Mouse (Mus musculus) urinary bladder, postnatal 36 days (tissue): Measurements from ENCODE around the gene Polr3h.

Source experiments
- DNase-seq, 2 experiments: peaks; one replicate each; pipeline ENCODE4 v3.0.0; 2022; ENCODE audit warnings: low spot score in 2 of 2, mixed read lengths in 1 of 2

The Polr3h gene

DNA sequence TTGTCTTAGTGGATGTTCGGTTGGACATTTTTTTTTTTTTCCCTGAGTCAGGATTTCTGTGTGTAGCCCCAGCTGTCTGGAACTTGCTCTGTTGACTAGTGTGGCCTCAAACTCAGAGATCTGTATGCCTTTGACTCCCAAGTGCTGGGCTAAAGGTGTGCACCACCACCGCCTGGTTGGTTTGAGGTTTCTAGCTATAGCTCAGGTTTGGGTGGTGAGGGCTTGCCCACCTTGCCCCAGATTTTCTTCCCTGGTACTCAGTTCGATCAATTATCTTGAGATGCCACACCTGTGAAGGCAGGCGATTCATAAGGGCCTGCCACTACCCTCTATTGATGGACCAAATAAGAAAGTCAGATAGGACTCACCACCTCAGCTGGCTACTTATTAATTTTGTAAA is 78.9 kb downstream of the Polr3h start:
- no peak for DNase-seq

DNA sequence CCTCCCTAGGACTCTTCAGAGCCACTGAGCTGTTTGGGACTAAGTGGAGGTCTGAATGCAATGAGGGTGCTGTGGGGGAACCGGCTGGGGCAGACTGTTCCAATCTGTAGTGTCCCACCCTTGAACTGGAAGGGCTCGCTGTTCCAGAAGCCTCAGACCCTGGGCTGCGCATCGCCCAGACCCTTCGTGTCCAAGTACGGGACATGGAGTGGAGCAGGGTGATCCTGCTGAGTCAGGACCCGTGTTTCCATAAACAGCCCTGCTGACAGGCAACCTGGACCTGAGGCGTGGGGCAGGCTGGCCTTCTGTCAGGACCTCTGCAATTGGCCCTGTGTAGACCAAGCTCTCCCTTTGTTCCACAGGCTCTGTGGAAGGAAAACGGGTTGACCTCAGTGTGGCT is 79.3 kb downstream of the Polr3h start:
- DNase-seq: no peak

DNA sequence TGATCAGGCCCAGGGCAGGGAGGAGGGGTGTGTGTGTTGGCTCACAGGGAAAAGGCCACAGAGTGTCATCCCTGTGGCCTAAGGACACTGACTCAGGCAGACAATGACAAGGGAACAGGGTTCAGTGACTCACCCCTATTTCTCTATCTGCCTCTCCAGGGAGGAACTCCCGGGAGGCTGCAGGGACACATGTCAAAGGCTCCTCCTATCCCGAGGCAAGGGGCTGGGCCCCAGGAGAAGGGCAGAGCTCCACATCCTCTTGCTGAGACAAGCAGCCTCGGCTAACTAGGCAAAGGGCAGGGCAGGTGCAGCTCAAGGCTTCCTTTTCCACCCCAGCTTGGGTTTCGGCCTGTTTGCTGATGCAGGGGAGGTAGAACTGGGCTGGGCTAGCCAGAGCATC is 80.3 kb downstream of the Polr3h start:
- peak; percentile 56 to 78 for DNase-seq

GRCm38 (mm10) chr15:81845033-81845625 is 80.9 kb downstream of the Polr3h start:
- no peak for DNase-seq

DNA sequence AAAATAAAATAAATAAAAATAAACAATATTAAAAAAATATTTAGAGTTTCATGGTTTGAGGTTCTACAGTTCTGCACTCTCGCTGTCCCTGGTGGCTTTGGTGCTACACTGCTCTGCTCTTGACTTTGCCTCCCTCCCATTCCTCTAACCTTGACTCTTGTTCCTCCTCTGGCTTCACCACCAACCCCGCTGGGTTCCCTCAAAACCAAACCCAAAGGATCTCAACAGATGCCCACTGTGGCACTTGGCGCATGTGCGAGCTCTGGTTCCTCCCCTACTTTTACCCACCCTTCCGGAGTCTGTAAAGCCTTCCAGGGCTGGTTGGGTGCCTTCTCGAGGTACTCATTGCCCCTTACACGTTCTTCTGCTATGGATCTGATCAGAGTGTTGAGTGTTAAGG is 83.8 kb downstream of the Polr3h start:
- DNase-seq: no peak

DNA sequence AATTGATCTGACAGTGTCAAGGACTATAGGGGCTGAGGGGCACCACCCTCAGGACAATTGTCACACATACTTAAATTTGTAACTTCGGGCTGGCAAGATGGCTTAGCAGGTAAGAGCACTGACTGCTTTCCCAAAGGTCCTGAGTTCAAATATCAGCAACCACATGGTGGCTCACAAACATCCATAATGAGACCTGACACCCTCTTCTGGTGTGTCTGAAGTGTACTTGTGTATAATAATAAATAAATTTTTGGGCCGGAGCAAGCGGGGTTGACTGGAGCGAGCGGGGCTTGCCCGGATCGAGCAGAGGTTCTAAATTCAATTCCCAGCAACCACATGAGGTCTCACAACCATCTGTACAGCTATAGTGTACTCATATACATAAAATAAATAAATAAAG is 85.7 kb downstream of the Polr3h start:
- no peak for DNase-seq

DNA sequence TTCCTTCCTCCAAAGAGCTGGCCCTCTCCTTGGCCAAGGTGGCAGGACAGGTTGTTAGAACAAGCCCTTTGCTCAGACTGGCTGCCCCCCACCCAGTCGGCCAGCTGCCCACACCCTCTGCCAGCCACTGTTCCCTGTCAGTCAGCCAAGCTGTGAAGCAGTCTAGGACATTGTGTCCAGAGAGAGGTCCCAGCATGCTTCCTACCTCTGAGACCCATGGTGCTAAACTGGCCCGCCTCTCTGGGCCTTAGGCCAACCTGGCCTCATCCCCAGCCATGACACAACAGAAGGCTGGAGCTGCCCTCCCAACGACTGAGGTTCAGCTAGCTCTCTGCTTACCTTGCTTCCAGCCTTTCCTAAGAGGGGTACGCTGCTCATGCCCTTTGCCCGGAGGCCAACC is 86.4 kb downstream of the Polr3h start:
- DNase-seq: peak; percentile 43 to 89

DNA sequence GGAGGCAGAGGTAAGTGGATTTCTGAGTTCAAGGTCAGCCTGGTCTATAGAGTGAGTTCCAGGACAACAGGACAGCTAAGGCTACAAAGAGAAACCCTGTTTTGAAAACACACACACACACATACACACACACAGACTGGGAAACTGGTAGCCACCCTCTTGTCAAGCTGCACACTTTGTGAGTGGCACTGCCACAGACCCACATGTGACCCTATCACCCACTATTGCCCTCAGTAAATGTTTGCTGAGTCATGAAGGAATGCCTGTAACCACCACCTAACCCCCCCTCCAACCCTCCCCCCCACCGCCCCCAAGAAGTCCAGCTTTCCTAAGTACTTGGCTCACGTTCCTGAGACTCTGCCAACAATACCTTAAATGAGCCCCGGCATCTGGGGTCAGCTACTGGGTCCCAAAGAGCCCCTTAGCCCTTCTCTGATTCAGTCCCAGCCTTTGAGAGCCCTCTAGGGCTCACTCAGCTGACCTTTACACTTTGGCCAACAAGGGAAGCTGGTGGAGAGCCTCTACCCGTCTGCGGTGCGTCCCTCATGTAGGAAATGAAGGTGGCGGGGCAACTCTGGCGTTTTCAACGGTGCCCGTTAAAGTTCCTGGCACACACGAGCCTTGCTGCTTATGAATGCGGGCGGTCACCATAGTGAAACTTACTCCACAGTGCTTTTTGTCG is 87.3 kb downstream of the Polr3h start:
- DNase-seq: no peak
